Mouse (Mus musculus) bone marrow, adult 2 months (tissue): Measurements from ENCODE around the gene Uhrf1bp1. TPM values are rescaled to one million over a fixed set of nuclear protein-coding genes. Genes with fewer than 3 reads are reported as not detected.

Source experiments
- H3K27ac ChIP-seq: fragments of 200-500 bp; 2 replicates; pipeline ENCODE4 v1.5.1; 2012; ENCODE audit warnings: low read depth, mild to moderate bottlenecking, control low read depth, inconsistent platforms, low read length; ENCODE audit not compliant: control insufficient read depth, poor library complexity, insufficient read depth
- H3K4me1 ChIP-seq: fragments of 200-500 bp; 2 replicates; pipeline ENCODE4 v1.6.1; 2011; ENCODE audit warnings: low read length; ENCODE audit not compliant: control insufficient read depth, insufficient read depth
- H3K4me3 ChIP-seq: fragments of 200-500 bp; replicated peaks from 2 replicates; pipeline ENCODE3; 2011; ENCODE audit warnings: mild to moderate bottlenecking, low read depth, low read length, control low read depth; ENCODE audit not compliant: control insufficient read depth
- CTCF ChIP-seq: fragments of 200-500 bp; IDR thresholded peaks from 2 replicates; pipeline ENCODE4 v1.5.1; 2011; ENCODE audit warnings: low read length, control low read depth; ENCODE audit not compliant: control insufficient read depth, insufficient read depth
- POLR2A ChIP-seq: fragments of 200-500 bp; IDR thresholded peaks from 2 replicates; pipeline ENCODE4 v1.6.1; 2011; ENCODE audit warnings: low read depth, mild to moderate bottlenecking, control low read depth, low read length, borderline replicate concordance; ENCODE audit not compliant: control insufficient read depth
- WGBS: fragments of 180-500 bp; shearing (Covaris S2); methylation state at CpG from one replicate; pipeline ENCODE4 v1.1.7; 2018; 5-methylcytosine and 5-hydroxymethylcytosine counted together
- polyA plus RNA-seq: library from polyadenylated mRNA; stranded (reverse); fragments of >200 nt; gene quantifications from 2 replicates; pipeline ENCODE4 v1.2.4, GENCODE M21; 2011; ENCODE audit warnings: low replicate concordance; ENCODE audit not compliant: missing spikeins, insufficient read depth, insufficient read length

The Uhrf1bp1 gene
- polyA plus RNA-seq, 1 experiment, result 7.9 TPM

- TF ChIP-seq POLR2A (no peak), CTCF (no peak)
- peak overlapping the region; percentile 92 for H3K4me3 ChIP-seq
- WGBS, result 36% methylated on average over 11 of the region's 11 CpGs
- H3K4me1 ChIP-seq, result peaks cover 4% of the 10 kb centered on the region
- H3K27ac ChIP-seq, result peak overlapping the region; percentile 80
Observed at GRCm38 (mm10) chr17:27857649-27858475, 1.6 kb downstream of the Uhrf1bp1 start.

DNA sequence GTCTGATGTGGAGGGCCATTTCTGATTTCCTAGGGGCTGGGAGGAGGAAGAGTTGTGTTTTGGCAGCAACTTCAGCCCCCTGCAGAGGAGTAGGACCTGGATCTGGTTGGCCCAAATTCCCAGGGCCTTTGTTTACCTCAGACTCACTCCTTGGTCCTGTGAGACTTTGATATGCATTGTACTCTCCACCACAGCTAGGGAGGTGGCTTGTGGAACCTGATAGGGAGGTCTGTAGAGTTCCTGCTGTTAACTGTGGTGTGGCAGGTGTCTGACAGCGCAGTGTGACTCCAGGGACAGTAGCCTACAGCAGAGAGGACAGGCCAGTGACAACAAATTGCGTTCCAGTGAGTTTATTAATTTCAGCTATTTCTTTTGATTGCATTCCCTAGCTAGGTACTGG lies 2.9 kb downstream of the Uhrf1bp1 start:
- WGBS, result 57% methylated on average over 2 of the region's 2 CpGs
- Histone ChIP-seq H3K27ac (no peak overlapping the region), H3K4me1 (peaks cover 4% of the 10 kb centered on the region), H3K4me3 (no peak overlapping the region)
- TF ChIP-seq POLR2A, result no peak
- no peak for TF ChIP-seq CTCF

DNA sequence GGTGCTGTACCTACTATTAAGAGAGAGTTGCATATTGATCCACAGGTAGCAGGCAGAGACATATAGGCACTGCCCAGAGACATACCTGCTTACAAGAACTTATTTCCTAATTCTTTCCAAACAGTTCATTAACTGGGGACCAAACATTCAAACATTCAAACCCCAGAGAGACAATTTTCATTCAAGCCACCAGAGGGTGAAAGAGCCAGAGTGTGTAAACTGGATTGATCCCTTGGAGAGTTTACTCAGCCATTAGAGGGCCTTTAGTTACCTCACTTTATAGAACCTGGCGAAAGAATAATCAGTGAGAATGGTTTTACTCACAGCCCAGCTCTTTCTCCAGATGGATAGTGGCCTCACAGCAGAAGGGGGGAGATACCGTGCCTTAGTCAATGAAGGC lies 9.2 kb downstream of the Uhrf1bp1 start:
- H3K27ac ChIP-seq, result no peak overlapping the region
- peaks cover 2% of the 10 kb centered on the region; the same call in 1 of the 2 replicates for H3K4me1 ChIP-seq
- TF ChIP-seq POLR2A, result no peak
- no peak for TF ChIP-seq CTCF
- H3K4me3 ChIP-seq, result no peak overlapping the region
- WGBS, result 90% methylated on average over 2 of the region's 2 CpGs

GRCm38 (mm10) chr17:27866737-27867136 lies 10.5 kb downstream of the Uhrf1bp1 start:
- H3K4me1 ChIP-seq, result peaks cover 2% of the 10 kb centered on the region; the same call in 1 of the 2 replicates
- no peak for TF ChIP-seq POLR2A
- TF ChIP-seq CTCF, result no peak
- H3K4me3 ChIP-seq, result no peak overlapping the region
- WGBS, result 79% methylated on average over 4 of the region's 4 CpGs
- H3K27ac ChIP-seq, result no peak overlapping the region

DNA sequence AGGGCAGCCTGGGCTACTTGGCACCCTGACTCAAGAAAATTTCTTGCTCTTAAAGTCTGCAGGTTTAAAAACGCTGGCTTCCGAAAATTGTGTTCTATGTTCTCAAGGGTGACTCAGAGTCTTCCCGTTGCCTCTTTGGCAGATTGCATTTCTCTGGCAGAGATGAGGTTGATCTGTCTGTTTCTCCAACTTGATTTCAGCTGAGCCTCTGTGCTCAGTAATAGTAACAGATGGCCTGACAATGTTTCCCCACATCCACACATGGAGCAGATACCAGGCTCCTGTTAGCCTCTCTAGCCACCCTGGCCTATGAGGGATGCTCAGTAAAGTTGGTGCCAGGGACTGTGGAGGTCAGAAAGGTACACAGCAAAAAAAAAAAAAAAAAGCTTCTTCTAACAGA lies 15.6 kb downstream of the Uhrf1bp1 start:
- H3K27ac ChIP-seq, result no peak overlapping the region
- H3K4me1 ChIP-seq, result peaks cover 2% of the 10 kb centered on the region
- WGBS, result 81% methylated on average over 3 of the region's 3 CpGs
- TF ChIP-seq CTCF (no peak), POLR2A (no peak)
- no peak overlapping the region for H3K4me3 ChIP-seq

GRCm38 (mm10) chr17:27873583-27873982 lies 17.3 kb downstream of the Uhrf1bp1 start:
- no peak for TF ChIP-seq CTCF
- TF ChIP-seq POLR2A, result no peak
- Histone ChIP-seq H3K4me3 (no peak overlapping the region), H3K4me1 (peaks cover 2% of the 10 kb centered on the region), H3K27ac (no peak overlapping the region)
- WGBS, result 79% methylated on average over 3 of the region's 3 CpGs

GRCm38 (mm10) chr17:27874510-27874909 lies 18.3 kb downstream of the Uhrf1bp1 start:
- WGBS, result 44% methylated on average over 5 of the region's 5 CpGs
- Histone ChIP-seq H3K4me1 (peaks cover 2% of the 10 kb centered on the region), H3K4me3 (no peak overlapping the region), H3K27ac (no peak overlapping the region)
- TF ChIP-seq CTCF, result no peak
- no peak for TF ChIP-seq POLR2A

DNA sequence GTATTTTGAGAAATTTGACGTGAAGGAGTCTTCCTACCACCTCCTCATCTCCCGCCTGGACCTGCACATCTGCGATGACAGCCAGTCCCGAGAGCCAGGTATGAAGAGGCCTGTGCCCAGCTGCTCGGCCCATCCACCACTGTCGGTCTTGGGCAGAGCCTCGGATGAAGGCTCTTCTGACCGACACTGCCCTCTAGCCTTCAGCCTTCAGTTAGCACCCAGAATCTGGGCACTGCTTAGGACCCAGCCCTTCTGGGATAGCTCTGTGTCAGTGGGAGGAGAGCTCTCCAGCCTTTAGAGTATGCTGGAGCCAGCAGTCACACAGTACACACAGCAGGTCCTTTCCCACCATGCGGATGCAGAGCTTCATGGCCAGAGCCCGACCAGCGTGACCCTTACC lies 25.3 kb downstream of the Uhrf1bp1 start:
- Histone ChIP-seq H3K27ac (no peak overlapping the region), H3K4me1 (no peaks in the 10 kb centered on the region; the same call in 1 of the 2 replicates), H3K4me3 (no peak overlapping the region)
- 78% methylated on average over 11 of the region's 11 CpGs for WGBS
- 0 out of 2 replicates have a peak, but pooled peaks have one; percentile 17 for TF ChIP-seq CTCF
- no peak for TF ChIP-seq POLR2A

- 70% methylated on average over 8 of the region's 8 CpGs for WGBS
- H3K4me1 ChIP-seq, result no peaks in the 10 kb centered on the region; the same call in 1 of the 2 replicates
- H3K27ac ChIP-seq, result no peak overlapping the region
- TF ChIP-seq CTCF (no peak), POLR2A (no peak)
- no peak overlapping the region for H3K4me3 ChIP-seq
Observed at GRCm38 (mm10) chr17:27883129-27883528, 26.9 kb downstream of the Uhrf1bp1 start.

- Histone ChIP-seq H3K27ac (no peak overlapping the region), H3K4me3 (no peak overlapping the region), H3K4me1 (no peaks in the 10 kb centered on the region; the same call in 1 of the 2 replicates)
- 90% methylated on average over 6 of the region's 6 CpGs for WGBS
- TF ChIP-seq CTCF, result no peak
- TF ChIP-seq POLR2A, result no peak
Observed at GRCm38 (mm10) chr17:27883994-27884393, 27.8 kb downstream of the Uhrf1bp1 start.
